26 mouse cellular contexts compared by ENCODE assay signal in genomic region chr1:193967957-193968926, GRCm38 (mm10).
DNase-seq lines count a peak whose midpoint lies in the region; ATAC-seq and TF ChIP-seq lines count a peak whose summit lies in the region.
"Had no signal": no experiment of that assay in that cellular context is flagged by ENCODE, and none has a peak within 500 bp of the region (broad histone marks: within the 10 kb centered on the region; RNA-seq: fewer than 3 reads in every experiment).

No protein-coding gene starts in this region.

- no peak for TF ChIP-seq EP300 in lung, postnatal 0 days (IDR thresholded peaks at IDR 0.05)

- no peaks in the 10 kb centered on the region for H3K9me3 ChIP-seq in lung, postnatal 0 days (ENCODE audit: low read length)
- no peaks in the 10 kb centered on the region for H3K9me3 ChIP-seq in hindbrain, embryonic 15.5 days
- H3K9me3 ChIP-seq in midbrain, embryonic 15.5 days = no peaks in the 10 kb centered on the region
- no peaks in the 10 kb centered on the region for H3K9me3 ChIP-seq in intestine, embryonic 15.5 days
- H3K9me3 ChIP-seq: embryonic facial prominence, embryonic 13.5 days; G1E; heart, embryonic 13.5 days; neural tube, embryonic 12.5 days had no signal

- no peak overlapping the region for H3K9ac ChIP-seq in lung, postnatal 0 days (replicated peaks; ENCODE audit: low read depth)
- no peak overlapping the region for H3K9ac ChIP-seq in hindbrain, embryonic 15.5 days
- H3K9ac ChIP-seq in midbrain, embryonic 15.5 days = no peak overlapping the region
- no peak overlapping the region for H3K9ac ChIP-seq in intestine, embryonic 15.5 days
- H3K9ac ChIP-seq: embryonic facial prominence, embryonic 13.5 days; heart, embryonic 13.5 days; neural tube, embryonic 12.5 days had no signal

- no peak overlapping the region for H3K4me2 ChIP-seq in lung, postnatal 0 days (replicated peaks; ENCODE audit: low read depth, low read length)
- no peak overlapping the region for H3K4me2 ChIP-seq in hindbrain, embryonic 15.5 days
- H3K4me2 ChIP-seq in midbrain, embryonic 15.5 days = no peak overlapping the region
- no peak overlapping the region for H3K4me2 ChIP-seq in intestine, embryonic 15.5 days (replicated peaks)
- H3K4me2 ChIP-seq: embryonic facial prominence, embryonic 13.5 days; heart, embryonic 13.5 days; neural tube, embryonic 12.5 days had no signal

- H3K27me3 ChIP-seq in lung, postnatal 0 days (replicated peaks; ENCODE audit: insufficient read depth, low read length) = no peaks in the 10 kb centered on the region
- H3K27me3 ChIP-seq in hindbrain, embryonic 15.5 days = no peaks in the 10 kb centered on the region
- no peaks in the 10 kb centered on the region for H3K27me3 ChIP-seq in midbrain, embryonic 15.5 days (replicated peaks)
- no peaks in the 10 kb centered on the region for H3K27me3 ChIP-seq in intestine, embryonic 15.5 days (replicated peaks)
- H3K27me3 ChIP-seq: CH12.LX; embryonic facial prominence, embryonic 13.5 days; heart, embryonic 13.5 days; neural tube, embryonic 12.5 days had no signal

- TF ChIP-seq CTCF in lung, postnatal 0 days (IDR thresholded peaks at IDR 0.05) = no peak
- no peak for TF ChIP-seq CTCF in brain, embryonic 14.5 days (IDR thresholded peaks at IDR 0.05; ENCODE audit: borderline replicate concordance, extremely low read depth, insufficient read depth, insufficient read length)

- TF ChIP-seq POLR2A in brain, embryonic 14.5 days (IDR thresholded peaks at IDR 0.05; ENCODE audit: borderline replicate concordance, extremely low read depth, insufficient read depth, insufficient read length, poor library complexity, severe bottlenecking) = no peak

- ATAC-seq in lung, postnatal 0 days = no peak
- ATAC-seq in hindbrain, embryonic 15.5 days (ENCODE audit: low FRiP score, low read depth) = peak; percentile 59
- ATAC-seq in midbrain, embryonic 15.5 days (replicated peaks) = peak; percentile 74
- no peak for ATAC-seq in intestine, embryonic 15.5 days
- ATAC-seq: forebrain, embryonic 14.5 days; inflammation-experienced regulatory T-cells, adult 6 months had no signal

- H3K36me3 ChIP-seq in lung, postnatal 0 days (ENCODE audit: insufficient read depth, low read length) = no peaks in the 10 kb centered on the region
- H3K36me3 ChIP-seq in hindbrain, embryonic 15.5 days = no peaks in the 10 kb centered on the region
- no peaks in the 10 kb centered on the region for H3K36me3 ChIP-seq in midbrain, embryonic 15.5 days (replicated peaks)
- H3K36me3 ChIP-seq in intestine, embryonic 15.5 days = no peaks in the 10 kb centered on the region
- H3K36me3 ChIP-seq: embryonic facial prominence, embryonic 13.5 days; G1E; heart, embryonic 13.5 days; neural tube, embryonic 12.5 days had no signal

- no peak overlapping the region for H3K27ac ChIP-seq in lung, postnatal 0 days (ENCODE audit: low read length)
- no peak overlapping the region for H3K27ac ChIP-seq in hindbrain, embryonic 15.5 days (replicated peaks)
- no peak overlapping the region for H3K27ac ChIP-seq in midbrain, embryonic 15.5 days
- H3K27ac ChIP-seq in intestine, embryonic 15.5 days = no peak overlapping the region
- H3K27ac ChIP-seq: embryonic facial prominence, embryonic 13.5 days; heart, embryonic 13.5 days; kidney, postnatal 0 days; neural tube, embryonic 12.5 days had no signal

- DNase-seq in lung, postnatal 0 days (ENCODE audit: low spot score) = peak; percentile 10
- no peak for DNase-seq in lung, postnatal 14 days
- peak; percentile 61 for DNase-seq in brain, embryonic 14.5 days (ENCODE audit: low read depth)
- no peak for DNase-seq in layer of hippocampus, postnatal 25 days (ENCODE audit: extremely low spot score in 1 of 2, low spot score in 1 of 2)
- no peak for DNase-seq in spleen, adult 18-20 months
- DNase-seq: adrenal gland, adult 2 months; B cell, adult 2 months; cerebellum, adult 18-20 months; cerebellum, postnatal 25 days; embryo, embryonic 11 days; gastrocnemius, postnatal 10 days; heart, adult 18-20 months; heart, postnatal 14 days; kidney, adult 2 months; right cerebral cortex, postnatal 14 days had no signal

- no peaks in the 10 kb centered on the region for H3K4me1 ChIP-seq in lung, postnatal 0 days (ENCODE audit: insufficient read depth, low read depth, low read length)
- peaks cover 5% of the 10 kb centered on the region for H3K4me1 ChIP-seq in hindbrain, embryonic 15.5 days (replicated peaks)
- peaks cover 9% of the 10 kb centered on the region for H3K4me1 ChIP-seq in midbrain, embryonic 15.5 days
- no peaks in the 10 kb centered on the region for H3K4me1 ChIP-seq in intestine, embryonic 15.5 days (replicated peaks)
- H3K4me1 ChIP-seq: neural tube, embryonic 12.5 days had no signal

- no peak overlapping the region for H3K4me3 ChIP-seq in lung, postnatal 0 days (ENCODE audit: low read depth, low read length)
- no peak overlapping the region for H3K4me3 ChIP-seq in hindbrain, embryonic 15.5 days
- H3K4me3 ChIP-seq in midbrain, embryonic 15.5 days = no peak overlapping the region
- no peak overlapping the region for H3K4me3 ChIP-seq in intestine, embryonic 15.5 days (replicated peaks)
- H3K4me3 ChIP-seq: embryonic facial prominence, embryonic 13.5 days; heart, embryonic 13.5 days; neural tube, embryonic 12.5 days had no signal

- 71% methylated on average over 4 of the region's 4 CpGs for WGBS in lung, postnatal 0 days
- WGBS in hindbrain, embryonic 15.5 days = 41% methylated on average over 4 of the region's 4 CpGs
- WGBS in midbrain, embryonic 15.5 days = 48% methylated on average over 4 of the region's 4 CpGs
- 73% methylated on average over 4 of the region's 4 CpGs for WGBS in intestine, embryonic 15.5 days

Comparison
In these comparisons a context has a peak if more than half of its experiments do, and no peak if none do; other contexts are left out.
1. DNase-seq: peak in lung, postnatal 0 days (single experiment) and brain, embryonic 14.5 days (single experiment); none in lung, postnatal 14 days (single experiment), layer of hippocampus, postnatal 25 days (0 of 2) and spleen, adult 18-20 months (0 of 2).
2. ATAC-seq: peak in hindbrain, embryonic 15.5 days (single experiment) and midbrain, embryonic 15.5 days (single experiment); none in lung, postnatal 0 days (single experiment) and intestine, embryonic 15.5 days (single experiment).